Mouse (Mus musculus) liver, adult 2 months (tissue): ENCODE measurements around the gene Slc39a11.

Experiments used
- CTCF ChIP-seq: fragments of 200-500 bp; IDR thresholded peaks from 2 replicates; pipeline ENCODE4 v1.5.1; 2011; ENCODE audit warnings: low read depth, low read length, control low read depth
- POLR2A ChIP-seq: fragments of 200-500 bp; IDR thresholded peaks from 2 replicates; pipeline ENCODE4 v1.6.1; 2011; ENCODE audit warnings: low read length, control low read depth; ENCODE audit not compliant: insufficient read depth; ENCODE audit errors: extremely low read depth

- no peak for TF ChIP-seq POLR2A
- TF ChIP-seq CTCF, result no peak
These were observed 15.2 kb downstream of the Slc39a11 start for GRCm38 (mm10) chr11:113634699-113635121.
